Mouse (Mus musculus): Measurements from ENCODE around the gene Ttc7b.

GRCm38 (mm10) chr12:100495083-100495482 lies 25.5 kb downstream of the Ttc7b start:
- no peak for TF ChIP-seq CTCF (IDR thresholded peaks at IDR 0.05; ENCODE audit: low read depth, low read length)
- TF ChIP-seq POLR2A (IDR thresholded peaks at IDR 0.05; ENCODE audit: extremely low read depth, insufficient read depth, low read length) = no peak
